ENCODE assay signal across 12 mouse cellular contexts in the genomic region with DNA sequence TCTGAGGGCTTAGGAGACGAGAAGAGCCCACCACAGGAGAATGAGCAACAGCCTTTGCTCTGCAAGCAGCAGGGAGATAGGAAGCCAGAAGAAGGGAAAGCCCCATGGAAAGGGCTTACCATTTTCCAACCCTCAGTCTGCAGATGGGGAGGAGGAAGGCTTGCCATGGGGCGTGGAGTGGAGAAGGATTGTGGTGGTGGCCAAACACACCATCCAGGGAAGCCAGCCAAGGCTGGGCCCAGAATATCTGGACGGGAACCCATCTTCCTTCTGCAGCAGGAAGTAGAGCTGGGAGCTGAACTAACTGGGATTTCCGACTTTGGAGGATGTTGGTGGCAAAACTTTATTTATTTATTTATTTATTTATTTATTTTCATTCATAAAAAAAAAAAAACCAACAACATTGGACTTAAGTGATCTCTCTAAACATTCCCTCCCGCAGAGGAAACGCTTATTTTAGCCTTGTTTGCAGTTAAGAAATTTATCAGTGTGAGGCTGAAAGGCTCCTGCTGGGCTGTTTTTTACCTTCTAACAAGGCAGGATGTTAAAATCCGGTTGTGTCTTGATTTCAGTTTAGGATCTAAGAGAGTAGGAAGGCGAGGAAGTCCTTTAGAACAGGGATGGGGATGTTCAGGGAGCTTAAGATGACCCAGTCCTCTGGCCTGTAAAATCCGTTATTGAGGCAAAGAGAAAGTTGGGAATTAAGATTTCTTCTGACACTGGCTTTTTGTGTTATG. TPM values are rescaled to one million over a fixed set of nuclear protein-coding genes. Genes with fewer than 3 reads are reported as not detected.
A peak's percentile ranks its signal among the peaks of the same experiment; 100 is the strongest.
DNase-seq lines count a peak whose midpoint lies in the region; ATAC-seq and TF ChIP-seq lines count a peak whose summit lies in the region.
"Had no signal": no experiment of that assay in that cellular context is flagged by ENCODE, and none has a peak within 500 bp of the region (broad histone marks: within the 10 kb centered on the region; RNA-seq: fewer than 3 reads in every experiment).

No protein-coding gene starts in this region.

- H3K79me2 ChIP-seq in liver, adult 2 months (ENCODE audit: control insufficient read depth, insufficient read depth, low read length) = no peaks in the 10 kb centered on the region

- TF ChIP-seq POLR2A in liver, adult 2 months (IDR thresholded peaks at IDR 0.05; ENCODE audit: extremely low read depth, insufficient read depth, low read length) = no peak

- no peak overlapping the region for H3K4me3 ChIP-seq in liver, adult 2 months (ENCODE audit: insufficient read depth, low read depth, low read length)
- H3K4me3 ChIP-seq in liver, embryonic 12.5 days = no peak overlapping the region
- H3K4me3 ChIP-seq in heart, embryonic 10.5 days = no peak overlapping the region
- no peak overlapping the region for H3K4me3 ChIP-seq in midbrain, embryonic 16.5 days (ENCODE audit: low read depth, low read length)
- H3K4me3 ChIP-seq: embryonic facial prominence, embryonic 15.5 days; limb, embryonic 15.5 days; midbrain, embryonic 12.5 days had no signal

- H3K27ac ChIP-seq in liver, adult 2 months (replicated peaks; ENCODE audit: insufficient read depth, low read depth, low read length) = no peak overlapping the region
- no peak overlapping the region for H3K27ac ChIP-seq in liver, embryonic 12.5 days
- no peak overlapping the region for H3K27ac ChIP-seq in heart, embryonic 10.5 days
- no peak overlapping the region for H3K27ac ChIP-seq in midbrain, embryonic 16.5 days (ENCODE audit: low read length)
- H3K27ac ChIP-seq: embryonic facial prominence, embryonic 15.5 days; limb, embryonic 15.5 days; midbrain, embryonic 12.5 days had no signal

- H3K36me3 ChIP-seq in liver, adult 2 months (ENCODE audit: control insufficient read depth, insufficient read depth, low read length) = no peaks in the 10 kb centered on the region
- no peaks in the 10 kb centered on the region for H3K36me3 ChIP-seq in liver, embryonic 12.5 days
- no peaks in the 10 kb centered on the region for H3K36me3 ChIP-seq in heart, embryonic 10.5 days
- H3K36me3 ChIP-seq in midbrain, embryonic 16.5 days (ENCODE audit: control insufficient read depth, insufficient read depth, low read length) = no peaks in the 10 kb centered on the region
- H3K36me3 ChIP-seq: embryonic facial prominence, embryonic 15.5 days; limb, embryonic 15.5 days; midbrain, embryonic 12.5 days had no signal

- ATAC-seq in liver, embryonic 12.5 days = no peak
- ATAC-seq in frontal cortex, adult (ENCODE audit: low TSS enrichment) = no peak
- ATAC-seq in midbrain, embryonic 16.5 days = no peak

- peak; percentile 14 for DNase-seq in liver, adult 2 months (ENCODE audit: extremely low read depth, low read depth, low spot score)
- DNase-seq in heart, embryonic 10.5 days (ENCODE audit: low spot score) = peak; percentile 64
- DNase-seq in kidney, postnatal 10 days = peak; percentile 65
- DNase-seq in embryo, embryonic 10 days (ENCODE audit: low spot score) = no peak
- DNase-seq: cerebellum, adult 8-10 months; thymus, postnatal 25 days had no signal

- no peak for TF ChIP-seq CTCF in liver, adult 2 months (IDR thresholded peaks at IDR 0.05; ENCODE audit: low read depth, low read length)

- no peak overlapping the region for H3K4me2 ChIP-seq in liver, embryonic 12.5 days
- H3K4me2 ChIP-seq in midbrain, embryonic 16.5 days (ENCODE audit: low read length) = no peak overlapping the region
- H3K4me2 ChIP-seq: embryonic facial prominence, embryonic 15.5 days; limb, embryonic 15.5 days; midbrain, embryonic 12.5 days had no signal

- H3K27me3 ChIP-seq in liver, adult 2 months (ENCODE audit: control insufficient read depth, insufficient read depth, low read length) = no peaks in the 10 kb centered on the region
- no peaks in the 10 kb centered on the region for H3K27me3 ChIP-seq in liver, embryonic 12.5 days (replicated peaks)
- H3K27me3 ChIP-seq in heart, embryonic 10.5 days (ENCODE audit: insufficient read depth, poor library complexity, severe bottlenecking) = no peaks in the 10 kb centered on the region
- no peaks in the 10 kb centered on the region for H3K27me3 ChIP-seq in midbrain, embryonic 16.5 days (ENCODE audit: control insufficient read depth, insufficient read depth, low read depth, low read length)
- H3K27me3 ChIP-seq: embryonic facial prominence, embryonic 15.5 days; limb, embryonic 15.5 days; midbrain, embryonic 12.5 days had no signal

- no peak overlapping the region for H3K9ac ChIP-seq in liver, adult 2 months (ENCODE audit: low read depth, low read length)
- no peak overlapping the region for H3K9ac ChIP-seq in liver, embryonic 12.5 days
- no peak overlapping the region for H3K9ac ChIP-seq in midbrain, embryonic 16.5 days (ENCODE audit: low read depth, low read length)
- H3K9ac ChIP-seq: embryonic facial prominence, embryonic 15.5 days; limb, embryonic 15.5 days; midbrain, embryonic 12.5 days had no signal

- no peaks in the 10 kb centered on the region for H3K9me3 ChIP-seq in liver, embryonic 12.5 days (replicated peaks)
- H3K9me3 ChIP-seq in heart, embryonic 10.5 days = no peaks in the 10 kb centered on the region
- H3K9me3 ChIP-seq in midbrain, embryonic 16.5 days (replicated peaks; ENCODE audit: control insufficient read depth, low read length, poor library complexity, severe bottlenecking) = no peaks in the 10 kb centered on the region
- H3K9me3 ChIP-seq: limb, embryonic 15.5 days had no signal

- peaks cover 4% of the 10 kb centered on the region for H3K4me1 ChIP-seq in liver, adult 2 months (ENCODE audit: control insufficient read depth, insufficient read depth, low read length)
- H3K4me1 ChIP-seq in liver, embryonic 12.5 days = no peaks in the 10 kb centered on the region
- H3K4me1 ChIP-seq in heart, embryonic 10.5 days = no peaks in the 10 kb centered on the region
- no peaks in the 10 kb centered on the region for H3K4me1 ChIP-seq in midbrain, embryonic 16.5 days (ENCODE audit: control insufficient read depth, insufficient read depth, low read length)
- H3K4me1 ChIP-seq: embryonic facial prominence, embryonic 15.5 days; limb, embryonic 15.5 days; midbrain, embryonic 12.5 days had no signal

- 75% methylated on average over 9 of the region's 9 CpGs for WGBS in liver, adult 2 months
- 47% methylated on average over 9 of the region's 9 CpGs for WGBS in liver, embryonic 12.5 days (ENCODE audit: insufficient replicate concordance)
- 44% methylated on average over 9 of the region's 9 CpGs for WGBS in heart, embryonic 10.5 days
- WGBS in midbrain, embryonic 16.5 days = 73% methylated on average over 9 of the region's 9 CpGs

RNA-seq across cellular contexts. Expression of gene Smox, which starts 30.2 kb away (rescaled TPM):
- total RNA-seq in liver, adult 2 months (2014; rRNA removed) = 2.8 TPM in 2 replicates
- polyA plus RNA-seq in liver, adult 2 months (2012; rRNA removed) = 4.1 and 6.0 TPM in 2 replicates
- polyA plus RNA-seq in liver, embryonic 12.5 days (2016; fragmentation: Nextera tagmentation; extraction: Ambion mirVana) = 105 and 116 TPM in 2 replicates
- polyA plus RNA-seq in heart, embryonic 10.5 days (2016; fragmentation: Nextera tagmentation; extraction: Ambion mirVana) = 26.1 and 28.0 TPM in 2 replicates
- 46.1 and 52.7 TPM in 2 replicates for polyA plus RNA-seq in midbrain, embryonic 16.5 days (2015; fragmentation: Nextera tagmentation; extraction: Ambion mirVana)
